Mouse (Mus musculus) neural tube, embryonic 12.5 days (tissue): Measurements from ENCODE around the gene Babam2. TPM values are rescaled to one million over a fixed set of nuclear protein-coding genes. Genes with fewer than 3 reads are reported as not detected.

Experiments used
- ATAC-seq: fragments of 200-750 bp; cut with Nextera tagmentation; 2 replicates; pipeline ENCODE4 v1.8.0; 2017; ENCODE audit warnings: low read depth, mild to moderate bottlenecking, moderate TSS enrichment, moderate library complexity; ENCODE audit not compliant: low FRiP score
- H3K27ac ChIP-seq: fragments of 300-500 bp; sonication (generic); 2 replicates; pipeline ENCODE4 v1.5.1; 2016
- H3K27me3 ChIP-seq: fragments of 300-500 bp; sonication (generic); replicated peaks from 2 replicates; pipeline ENCODE4 v1.6.1; 2016; ENCODE audit warnings: mild to moderate bottlenecking
- H3K36me3 ChIP-seq: fragments of 300-500 bp; sonication (generic); 2 replicates; pipeline ENCODE4 v1.6.1; 2016; ENCODE audit warnings: mild to moderate bottlenecking
- H3K4me1 ChIP-seq: fragments of 300-500 bp; sonication (generic); 2 replicates; pipeline ENCODE4 v1.6.1; 2016
- H3K4me2 ChIP-seq: fragments of 300-500 bp; sonication (generic); replicated peaks from 2 replicates; pipeline ENCODE4 v1.6.1; 2016; ENCODE audit warnings: mild to moderate bottlenecking
- H3K4me3 ChIP-seq: fragments of 300-500 bp; sonication (generic); 2 replicates; pipeline ENCODE4 v1.5.1; 2016
- H3K9ac ChIP-seq: fragments of 300-500 bp; sonication (generic); 2 replicates; pipeline ENCODE4 v1.6.1; 2016; ENCODE audit warnings: mild to moderate bottlenecking
- H3K9me3 ChIP-seq: fragments of 300-500 bp; sonication (generic); 2 replicates; pipeline ENCODE4 v1.6.1; 2016; ENCODE audit warnings: mild to moderate bottlenecking
- WGBS: fragments of 180-500 bp; shearing (Covaris S2); methylation state at CpG from one replicate; pipeline ENCODE4 v1.1.7; 2016; 5-methylcytosine and 5-hydroxymethylcytosine counted together
- polyA plus RNA-seq: library from polyadenylated mRNA; unstranded; fragments of >200 nt; fragmentation: Nextera tagmentation; extraction: Ambion mirVana; gene quantifications from 2 replicates; pipeline ENCODE4 v1.2.1, GENCODE M21; 2016

The Babam2 gene
- 36.0 and 45.5 TPM in 2 replicates for polyA plus RNA-seq

- Histone ChIP-seq H3K27ac (peak within 1 kb of the TSS; percentile 71), H3K4me1 (peaks cover 2% of the 10 kb centered on the region; the same call in 1 of the 2 replicates), H3K36me3 (no peaks in the 10 kb centered on the region), H3K27me3 (no peaks in the 10 kb centered on the region), H3K9me3 (no peaks in the 10 kb centered on the region), H3K4me2 (peak within 1 kb of the TSS; percentile 73), H3K4me3 (peak within 1 kb of the TSS; percentile 75), H3K9ac (peak within 1 kb of the TSS; percentile 78)
- under 1% methylated on average over 71 of the region's 71 CpGs for WGBS
- ATAC-seq, result peak; percentile 95
Observed at GRCm38 (mm10) chr5:31697644-31698296, at the start of gene Babam2. TSS of gene Babam2 (plus strand) at chr5:31697684.

GRCm38 (mm10) chr5:31650518-31651288 lies 46.8 kb upstream of the Babam2 start:
- no peak overlapping the region for H3K27ac ChIP-seq
- no peak for ATAC-seq
- 94% methylated on average over 2 of the region's 2 CpGs for WGBS
- no peaks in the 10 kb centered on the region for H3K4me1 ChIP-seq
- no peak overlapping the region for H3K9ac ChIP-seq
- H3K4me2 ChIP-seq, result no peak overlapping the region
- no peak overlapping the region for H3K4me3 ChIP-seq
- no peaks in the 10 kb centered on the region for H3K27me3 ChIP-seq
- no peaks in the 10 kb centered on the region for H3K9me3 ChIP-seq
- H3K36me3 ChIP-seq, result no peaks in the 10 kb centered on the region

- H3K27me3 ChIP-seq, result no peaks in the 10 kb centered on the region
- H3K9ac ChIP-seq, result no peak overlapping the region
- H3K36me3 ChIP-seq, result no peaks in the 10 kb centered on the region
- H3K4me3 ChIP-seq, result no peak overlapping the region
- no peaks in the 10 kb centered on the region for H3K4me1 ChIP-seq
- H3K9me3 ChIP-seq, result no peaks in the 10 kb centered on the region
- no peak for ATAC-seq
- no peak overlapping the region for H3K4me2 ChIP-seq
- H3K27ac ChIP-seq, result no peak overlapping the region
- WGBS, result 96% methylated on average over 1 of the region's 1 CpGs
Observed at GRCm38 (mm10) chr5:31655688-31656190, 41.7 kb upstream of the Babam2 start.

DNA sequence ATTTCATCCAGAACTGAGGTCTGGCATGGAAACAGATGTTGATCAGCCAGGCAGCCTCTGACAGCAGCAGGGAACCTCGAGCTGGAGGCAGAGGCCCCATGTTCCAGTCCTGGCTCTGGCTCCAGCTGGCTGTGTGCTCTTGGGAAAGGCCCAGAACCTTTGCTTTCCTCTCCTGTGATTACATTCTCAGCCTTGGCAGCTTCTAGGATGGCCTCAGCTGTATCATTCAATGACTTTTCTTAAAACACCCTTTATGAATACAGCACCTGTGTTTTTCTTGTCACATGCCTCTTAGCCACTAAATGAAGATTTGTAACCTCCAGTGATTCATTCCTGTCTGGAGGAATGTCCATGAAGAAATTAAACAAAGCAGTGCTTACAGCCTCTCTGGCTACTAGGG lies 31.3 kb upstream of the Babam2 start:
- no peak overlapping the region for H3K4me3 ChIP-seq
- no peak overlapping the region for H3K9ac ChIP-seq
- no peaks in the 10 kb centered on the region for H3K9me3 ChIP-seq
- H3K27ac ChIP-seq, result no peak overlapping the region
- H3K27me3 ChIP-seq, result no peaks in the 10 kb centered on the region
- 24% methylated on average over 1 of the region's 1 CpGs for WGBS
- no peak overlapping the region for H3K4me2 ChIP-seq
- H3K4me1 ChIP-seq, result no peaks in the 10 kb centered on the region; the same call in 1 of the 2 replicates
- no peaks in the 10 kb centered on the region for H3K36me3 ChIP-seq
- no peak for ATAC-seq

- no peak overlapping the region for H3K27ac ChIP-seq
- no peaks in the 10 kb centered on the region for H3K27me3 ChIP-seq
- no peaks in the 10 kb centered on the region for H3K9me3 ChIP-seq
- H3K9ac ChIP-seq, result no peak overlapping the region
- no peak overlapping the region for H3K4me2 ChIP-seq
- WGBS, result 74% methylated on average over 13 of the region's 13 CpGs
- H3K36me3 ChIP-seq, result no peaks in the 10 kb centered on the region
- no peaks in the 10 kb centered on the region; the same call in 1 of the 2 replicates for H3K4me1 ChIP-seq
- H3K4me3 ChIP-seq, result no peak overlapping the region
- no peak for ATAC-seq
Observed at GRCm38 (mm10) chr5:31668325-31668968, 29.0 kb upstream of the Babam2 start.

- 80% methylated on average over 5 of the region's 5 CpGs for WGBS
- Histone ChIP-seq H3K4me1 (no peaks in the 10 kb centered on the region; the same call in 1 of the 2 replicates), H3K4me2 (no peak overlapping the region), H3K4me3 (no peak overlapping the region), H3K9me3 (no peaks in the 10 kb centered on the region), H3K27ac (no peak overlapping the region), H3K36me3 (no peaks in the 10 kb centered on the region), H3K27me3 (no peaks in the 10 kb centered on the region), H3K9ac (no peak overlapping the region)
- ATAC-seq, result no peak
Observed at GRCm38 (mm10) chr5:31669984-31670383, 27.5 kb upstream of the Babam2 start.

GRCm38 (mm10) chr5:31671137-31671536 lies 26.3 kb upstream of the Babam2 start:
- Histone ChIP-seq H3K4me2 (no peak overlapping the region), H3K4me3 (no peak overlapping the region), H3K4me1 (no peaks in the 10 kb centered on the region; the same call in 1 of the 2 replicates), H3K9ac (no peak overlapping the region), H3K27ac (no peak overlapping the region), H3K36me3 (no peaks in the 10 kb centered on the region), H3K9me3 (no peaks in the 10 kb centered on the region), H3K27me3 (no peaks in the 10 kb centered on the region)
- ATAC-seq, result no peak
- WGBS, result 71% methylated on average over 2 of the region's 2 CpGs

- no peak overlapping the region for H3K4me3 ChIP-seq
- H3K9ac ChIP-seq, result no peak overlapping the region
- H3K36me3 ChIP-seq, result no peaks in the 10 kb centered on the region
- no peak overlapping the region for H3K4me2 ChIP-seq
- no peaks in the 10 kb centered on the region for H3K9me3 ChIP-seq
- H3K4me1 ChIP-seq, result no peaks in the 10 kb centered on the region
- H3K27ac ChIP-seq, result no peak overlapping the region
- no peaks in the 10 kb centered on the region for H3K27me3 ChIP-seq
- ATAC-seq, result no peak
- 88% methylated on average over 2 of the region's 2 CpGs for WGBS
Observed at GRCm38 (mm10) chr5:31673431-31673830, 24.1 kb upstream of the Babam2 start.

- H3K27ac ChIP-seq, result no peak overlapping the region
- no peak overlapping the region for H3K4me2 ChIP-seq
- no peaks in the 10 kb centered on the region for H3K36me3 ChIP-seq
- H3K27me3 ChIP-seq, result no peaks in the 10 kb centered on the region
- no peak overlapping the region for H3K9ac ChIP-seq
- 36% methylated on average over 1 of the region's 1 CpGs for WGBS
- H3K4me1 ChIP-seq, result no peaks in the 10 kb centered on the region
- ATAC-seq, result no peak
- H3K9me3 ChIP-seq, result no peaks in the 10 kb centered on the region
- H3K4me3 ChIP-seq, result no peak overlapping the region
Observed at GRCm38 (mm10) chr5:31678000-31678399, 19.5 kb upstream of the Babam2 start.

- H3K9ac ChIP-seq, result no peak overlapping the region
- no peak overlapping the region for H3K4me3 ChIP-seq
- no peak overlapping the region for H3K27ac ChIP-seq
- no peak overlapping the region for H3K4me2 ChIP-seq
- no peaks in the 10 kb centered on the region for H3K9me3 ChIP-seq
- no peaks in the 10 kb centered on the region for H3K36me3 ChIP-seq
- WGBS, result 87% methylated on average over 4 of the region's 4 CpGs
- H3K27me3 ChIP-seq, result no peaks in the 10 kb centered on the region
- no peaks in the 10 kb centered on the region for H3K4me1 ChIP-seq
- ATAC-seq, result no peak
Observed at GRCm38 (mm10) chr5:31680183-31680582, 17.3 kb upstream of the Babam2 start.

DNA sequence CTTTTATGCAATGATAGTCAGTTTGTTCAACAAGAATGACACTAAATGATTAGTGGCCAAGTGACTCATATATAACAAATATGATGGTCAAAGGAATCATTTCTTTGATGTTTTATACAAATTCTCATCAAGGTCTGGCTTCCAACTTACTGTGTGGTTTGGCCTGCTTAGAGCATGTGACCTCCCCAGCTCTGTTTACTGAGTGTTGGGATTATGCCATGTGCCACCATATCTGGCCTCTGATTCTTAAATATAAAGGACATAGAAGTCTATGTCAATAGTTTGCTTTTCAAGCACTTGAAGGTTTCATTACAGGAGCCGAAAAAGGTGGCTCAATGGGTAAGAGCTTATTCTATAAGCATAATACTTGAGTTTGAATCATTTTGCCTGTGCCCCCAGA lies 15.2 kb upstream of the Babam2 start:
- Histone ChIP-seq H3K27ac (no peak overlapping the region), H3K36me3 (no peaks in the 10 kb centered on the region), H3K9ac (no peak overlapping the region), H3K4me1 (no peaks in the 10 kb centered on the region), H3K4me2 (no peak overlapping the region), H3K4me3 (no peak overlapping the region), H3K27me3 (no peaks in the 10 kb centered on the region), H3K9me3 (no peaks in the 10 kb centered on the region)
- WGBS, result 92% methylated on average over 1 of the region's 1 CpGs
- no peak for ATAC-seq

GRCm38 (mm10) chr5:31686040-31686439 lies 11.4 kb upstream of the Babam2 start:
- H3K9me3 ChIP-seq, result no peaks in the 10 kb centered on the region
- no peaks in the 10 kb centered on the region for H3K4me1 ChIP-seq
- no peak for ATAC-seq
- no peak overlapping the region for H3K9ac ChIP-seq
- no peak overlapping the region for H3K4me3 ChIP-seq
- 78% methylated on average over 2 of the region's 2 CpGs for WGBS
- H3K27me3 ChIP-seq, result no peaks in the 10 kb centered on the region
- no peak overlapping the region for H3K4me2 ChIP-seq
- H3K27ac ChIP-seq, result no peak overlapping the region
- no peaks in the 10 kb centered on the region for H3K36me3 ChIP-seq
